Mouse (Mus musculus) ovary, adult 2 months (tissue): ENCODE data around the gene Pacs1. TPM values are rescaled to one million over a fixed set of nuclear protein-coding genes. Genes with fewer than 3 reads are reported as not detected.

ENCODE experiments used
- polyA plus RNA-seq: library from polyadenylated mRNA; depleted of rRNA; stranded (reverse); fragments of >200 nt; gene quantifications from 2 replicates; pipeline ENCODE4 v1.2.3, GENCODE M21; 2012; rRNA removed

The Pacs1 gene
- 59.2 and 59.9 TPM in 2 replicates for polyA plus RNA-seq

GRCm38 (mm10) chr19:5272801-5273733 is at the start of gene Pacs1:
Gene Pacs1, minus strand, starts transcription at chr19:5273119.

GRCm38 (mm10) chr19:5297903-5298800 is 25.2 kb upstream of the Pacs1 start, which contains the start of gene Gal3st3:
Gene Gal3st3, plus strand, starts transcription at chr19:5298331.

DNA sequence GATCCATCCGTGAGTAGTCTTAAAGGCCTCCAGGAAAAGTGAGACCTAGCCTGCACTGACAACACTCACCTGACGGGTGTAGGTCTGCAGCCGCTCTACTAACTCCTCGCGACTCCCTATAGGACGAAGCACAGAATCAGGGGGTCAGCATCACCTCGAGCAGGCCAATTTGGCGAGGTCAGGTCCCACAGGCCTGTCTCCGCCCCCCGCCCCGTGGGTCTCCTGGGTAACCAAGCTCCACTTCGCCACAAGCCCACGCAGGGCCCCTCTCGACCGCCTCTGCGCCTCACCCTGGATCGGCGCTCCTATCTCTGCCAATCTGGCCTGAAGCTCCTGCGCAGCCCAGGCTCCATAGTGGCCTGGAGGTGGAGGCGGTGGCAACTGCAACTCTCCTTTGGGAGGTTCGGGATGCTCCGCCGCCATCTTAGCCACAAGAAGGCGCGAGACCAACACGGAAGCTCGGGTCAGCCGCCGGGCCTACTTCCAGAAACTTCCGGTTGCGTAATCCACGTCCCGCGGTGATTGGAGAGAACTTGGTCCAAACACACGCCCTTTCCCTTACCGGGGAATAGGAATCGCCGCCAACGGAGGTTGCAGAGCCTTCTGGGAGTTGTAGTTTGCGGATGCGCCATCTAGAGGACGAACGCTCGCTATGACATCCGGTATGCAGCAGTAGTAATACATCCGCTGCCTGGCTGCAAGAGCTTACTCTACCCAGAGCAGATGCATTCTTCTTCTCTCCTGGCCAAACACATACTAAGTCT is 22.2 kb upstream of the Pacs1 start, which contains the start of gene Sf3b2:
Gene Sf3b2, minus strand, starts transcription at position 484 of the 764 bp plus-strand sequence.

GRCm38 (mm10) chr19:5118384-5118698 is 154.6 kb downstream of the Pacs1 start, which contains the start of gene Klc2:
Gene Klc2, minus strand, starts transcription at chr19:5118560.

GRCm38 (mm10) chr19:5106731-5107191 is 166.2 kb downstream of the Pacs1 start, which contains the start of gene Rab1b:
Gene Rab1b, minus strand, starts transcription at chr19:5107072.

GRCm38 (mm10) chr19:5098363-5099143 is 174.4 kb downstream of the Pacs1 start, which contains the start of gene Cnih2:
Gene Cnih2, minus strand, starts transcription at chr19:5098521.

DNA sequence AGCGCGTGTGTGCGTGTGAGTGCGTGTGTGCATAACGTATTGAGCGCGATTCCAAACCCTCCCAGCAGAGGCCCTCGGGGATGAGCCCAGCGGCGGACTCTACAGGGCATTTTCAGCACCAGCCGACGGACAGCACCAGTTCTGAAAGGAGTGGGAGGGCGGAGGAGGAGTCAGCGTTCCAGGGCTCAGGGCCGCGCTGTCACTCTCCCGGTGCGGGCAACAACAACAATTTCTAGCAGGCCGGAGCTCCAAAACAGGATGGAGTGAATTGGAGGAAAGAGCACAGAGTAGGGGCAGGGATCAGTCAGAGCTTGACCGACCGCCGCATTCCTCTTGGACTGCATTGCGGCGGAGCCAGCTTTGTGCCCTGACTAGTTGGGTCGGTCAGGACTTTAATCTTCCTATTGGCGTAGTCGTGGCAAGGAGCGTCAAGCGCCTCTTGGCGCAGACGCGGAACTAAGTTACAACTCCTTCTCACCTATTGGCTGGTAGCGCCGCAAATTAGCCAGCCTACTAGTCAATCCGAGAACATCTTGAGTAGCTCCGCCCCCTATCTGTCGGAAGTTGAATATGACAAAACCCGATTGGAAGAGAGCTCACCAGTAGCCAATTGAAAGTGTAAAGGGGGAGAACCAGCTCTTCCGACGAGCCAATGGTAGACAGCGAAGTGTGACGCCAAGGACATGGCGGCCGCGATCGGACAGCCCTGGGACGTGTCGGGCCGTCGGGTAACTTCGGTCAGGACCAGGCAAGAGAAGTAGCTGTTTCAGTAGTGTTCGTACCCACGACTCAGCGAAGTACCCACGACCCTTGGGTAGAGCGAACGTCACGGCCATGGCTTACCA is 184.8 kb downstream of the Pacs1 start, which contains the start of gene Yif1a:
Gene Yif1a, plus strand, starts transcription at position 655 of the 845 bp plus-strand sequence.

GRCm38 (mm10) chr19:5085145-5085863 is 187.6 kb downstream of the Pacs1 start, which contains the start of gene Tmem151a:
Gene Tmem151a, minus strand, starts transcription at chr19:5085531.

Other genes starting within 250 kb of the Pacs1 start
- 22.3 and 29.6 TPM in 2 replicates for gene Slc29a2, start 249.3 kb downstream of the Pacs1 start, polyA plus RNA-seq
- 69.6 and 74.6 TPM in 2 replicates for gene B4gat1, start 234.3 kb downstream of the Pacs1 start, polyA plus RNA-seq
- 1.6 and 2.1 TPM in 2 replicates for gene AC124502.3, start 234.2 kb downstream of the Pacs1 start, polyA plus RNA-seq
- gene Brms1, start 231.8 kb downstream of the Pacs1 start, polyA plus RNA-seq: 33.0 and 36.1 TPM in 2 replicates
- 18.2 and 24.3 TPM in 2 replicates for gene Rin1, start 222.6 kb downstream of the Pacs1 start, polyA plus RNA-seq
- 31.1 and 41.1 TPM in 2 replicates for gene Cd248, start 205.0 kb downstream of the Pacs1 start, polyA plus RNA-seq
- 8.9 and 12.9 TPM in 2 replicates for gene Tmem151a, start 187.6 kb downstream of the Pacs1 start, polyA plus RNA-seq
- gene Yif1a, start 184.6 kb downstream of the Pacs1 start, polyA plus RNA-seq: 166 and 167 TPM in 2 replicates
- 14.4 and 14.6 TPM in 2 replicates for gene Cnih2, start 174.6 kb downstream of the Pacs1 start, polyA plus RNA-seq
- 228 and 236 TPM in 2 replicates for gene Rab1b, start 166.0 kb downstream of the Pacs1 start, polyA plus RNA-seq
- gene Klc2, start 154.6 kb downstream of the Pacs1 start, polyA plus RNA-seq: 184 and 197 TPM in 2 replicates
- gene Sf3b2, start 22.3 kb upstream of the Pacs1 start, polyA plus RNA-seq: 146 and 169 TPM in 2 replicates
- 0.67 and 0.79 TPM in 2 replicates for gene Gal3st3, start 25.2 kb upstream of the Pacs1 start, polyA plus RNA-seq
- not detected in 2 replicates for gene Catsper1, start 62.6 kb upstream of the Pacs1 start, polyA plus RNA-seq
- gene Cst6, start 76.5 kb upstream of the Pacs1 start, polyA plus RNA-seq: 7.1 and 12.9 TPM in 2 replicates
- 19.4 and 21.0 TPM in 2 replicates for gene Eif1ad, start 93.6 kb upstream of the Pacs1 start, polyA plus RNA-seq
- gene Banf1, start 94.0 kb upstream of the Pacs1 start, polyA plus RNA-seq: 123 and 155 TPM in 2 replicates
- 15.7 and 18.4 TPM in 2 replicates for gene Sart1, start 115.6 kb upstream of the Pacs1 start, polyA plus RNA-seq
- 4.9 and 5.6 TPM in 2 replicates for gene Tsga10ip, start 129.4 kb upstream of the Pacs1 start, polyA plus RNA-seq
- gene Drap1, start 151.9 kb upstream of the Pacs1 start, polyA plus RNA-seq: 86.3 and 111 TPM in 2 replicates
- 115 and 124 TPM in 2 replicates for gene AI837181, start 152.0 kb upstream of the Pacs1 start, polyA plus RNA-seq
- 4.3 and 7.9 TPM in 2 replicates for gene Fosl1, start 174.4 kb upstream of the Pacs1 start, polyA plus RNA-seq
- gene Ccdc85b, start 184.8 kb upstream of the Pacs1 start, polyA plus RNA-seq: 12.3 and 17.9 TPM in 2 replicates
- 118 and 164 TPM in 2 replicates for gene Fibp, start 187.5 kb upstream of the Pacs1 start, polyA plus RNA-seq
- 1.5 and 2.4 TPM in 2 replicates for gene Ctsw, start 195.4 kb upstream of the Pacs1 start, polyA plus RNA-seq
- 205 and 258 TPM in 2 replicates for gene Efemp2, start 200.8 kb upstream of the Pacs1 start, polyA plus RNA-seq
- 78.2 and 88.4 TPM in 2 replicates for gene Mus81, start 215.3 kb upstream of the Pacs1 start, polyA plus RNA-seq
- gene Cfl1, start 217.3 kb upstream of the Pacs1 start, polyA plus RNA-seq: 447 and 670 TPM in 2 replicates
- 1.00 and 1.3 TPM in 2 replicates for gene 1700020D05Rik, start 230.7 kb upstream of the Pacs1 start, polyA plus RNA-seq
- 17.6 and 19.1 TPM in 2 replicates for gene Snx32, start 237.4 kb upstream of the Pacs1 start, polyA plus RNA-seq